Mouse (Mus musculus): Measurements from ENCODE around the gene Elmo1.

The Elmo1 gene

GRCm38 (mm10) chr13:20090133-20090710, at the start of gene Elmo1:
Elmo1 (plus strand) TSS chr13:20090596.
- no peak for DNase-seq (ENCODE audit: low spot score)

DNA sequence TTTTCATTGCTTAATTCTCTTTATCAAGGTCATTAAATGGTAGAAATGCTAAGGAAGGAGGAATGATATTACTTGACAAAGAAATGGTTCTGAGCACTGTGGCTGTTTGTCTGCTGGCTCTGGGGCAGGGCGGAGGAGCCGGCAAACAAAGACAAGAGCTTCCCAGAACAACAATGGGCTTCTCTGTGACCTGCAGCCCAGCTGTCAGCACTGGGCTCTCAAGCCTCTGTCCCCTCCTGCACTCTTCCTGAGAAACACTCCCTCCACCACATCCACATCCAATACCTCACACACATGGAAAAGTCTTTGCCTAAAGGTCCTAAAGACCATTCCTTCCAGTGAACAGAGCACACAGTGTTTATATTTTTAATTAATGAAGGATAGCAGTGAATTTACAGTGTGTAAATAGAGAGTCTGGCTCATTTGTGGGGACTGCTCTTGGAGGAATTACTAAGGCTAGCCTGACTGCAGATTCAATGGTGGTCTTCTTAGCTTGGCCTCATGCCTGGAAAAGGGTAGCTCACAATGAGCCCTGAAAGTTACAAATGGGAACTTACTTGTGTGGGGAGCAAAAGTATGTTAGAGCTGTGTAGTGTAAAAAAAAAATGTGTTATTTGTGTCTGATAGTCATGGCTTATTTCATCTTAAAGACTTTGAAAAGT, 49.1 kb upstream of the Elmo1 start:
- DNase-seq (ENCODE audit: low spot score): no peak

- DNase-seq (ENCODE audit: low spot score): no peak
Observed at GRCm38 (mm10) chr13:20042856-20043255, 47.5 kb upstream of the Elmo1 start.

DNA sequence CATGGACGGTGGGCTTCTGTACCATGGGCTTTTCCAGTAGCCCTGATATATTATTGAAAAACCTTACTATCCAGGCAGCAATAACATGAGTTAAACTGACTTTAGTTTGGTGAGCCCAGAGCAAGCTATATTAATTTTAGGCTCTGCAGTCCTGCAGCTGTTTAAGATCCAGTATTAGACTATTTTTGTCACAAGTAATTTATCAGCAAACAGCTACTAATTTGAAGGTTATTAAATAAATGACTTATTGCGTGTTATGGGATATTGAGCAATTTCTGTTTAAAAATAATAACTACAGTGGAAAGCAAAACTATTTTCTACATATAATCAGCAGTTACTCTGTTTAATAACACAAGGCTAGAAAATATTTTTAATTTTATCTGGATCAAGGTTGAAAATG, 45.0 kb upstream of the Elmo1 start:
- no peak for DNase-seq (ENCODE audit: low spot score)

GRCm38 (mm10) chr13:20045836-20046235, 44.6 kb upstream of the Elmo1 start:
- DNase-seq (ENCODE audit: low spot score): no peak

GRCm38 (mm10) chr13:20046406-20046805, 44.0 kb upstream of the Elmo1 start:
- DNase-seq (ENCODE audit: low spot score): no peak

DNA sequence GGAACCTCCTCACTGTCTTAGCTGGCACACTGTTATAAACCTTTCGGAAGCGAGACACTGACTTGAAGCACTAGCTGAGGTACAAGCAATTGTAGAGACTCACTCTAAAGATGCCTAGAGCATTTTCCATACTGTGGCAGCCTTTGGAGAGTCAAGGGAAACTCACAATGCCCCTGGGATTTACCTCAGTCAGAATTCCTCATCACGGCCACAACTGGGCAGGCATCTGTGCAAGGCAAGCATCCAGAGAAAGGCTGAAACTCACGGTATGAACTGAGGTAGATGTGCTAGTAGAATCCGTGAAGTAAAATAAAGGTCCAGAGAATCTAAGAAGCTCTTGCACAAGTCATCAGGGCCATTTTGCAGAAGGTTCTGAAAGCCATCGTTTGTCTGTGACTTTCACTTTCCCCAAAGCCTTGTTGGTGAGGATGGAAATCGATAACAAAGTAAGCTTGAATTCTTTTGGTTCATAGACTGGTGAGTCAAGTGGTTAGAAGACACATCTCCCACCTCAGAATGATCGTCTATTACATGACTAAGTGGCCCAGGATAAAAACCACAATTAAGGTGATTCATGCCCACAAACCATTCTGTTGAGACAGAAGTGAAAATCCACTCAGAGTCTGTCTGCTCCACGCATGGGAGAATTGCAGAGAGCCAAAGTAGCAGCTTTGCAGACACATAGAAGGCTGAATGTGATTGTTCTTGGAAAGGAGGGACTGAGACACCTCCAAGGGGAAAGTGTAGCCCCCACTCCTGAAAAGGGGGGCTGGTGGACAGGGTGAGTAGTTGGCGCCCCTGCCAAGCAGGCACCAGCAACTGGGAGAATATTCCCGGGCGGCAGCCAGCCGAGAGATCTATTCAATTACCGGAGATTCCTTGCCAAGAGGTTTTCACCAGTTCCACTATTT, 42.2 kb upstream of the Elmo1 start:
- DNase-seq (ENCODE audit: low spot score): no peak

- no peak for DNase-seq (ENCODE audit: low spot score)
Observed at GRCm38 (mm10) chr13:20048837-20049160, 41.6 kb upstream of the Elmo1 start.

DNA sequence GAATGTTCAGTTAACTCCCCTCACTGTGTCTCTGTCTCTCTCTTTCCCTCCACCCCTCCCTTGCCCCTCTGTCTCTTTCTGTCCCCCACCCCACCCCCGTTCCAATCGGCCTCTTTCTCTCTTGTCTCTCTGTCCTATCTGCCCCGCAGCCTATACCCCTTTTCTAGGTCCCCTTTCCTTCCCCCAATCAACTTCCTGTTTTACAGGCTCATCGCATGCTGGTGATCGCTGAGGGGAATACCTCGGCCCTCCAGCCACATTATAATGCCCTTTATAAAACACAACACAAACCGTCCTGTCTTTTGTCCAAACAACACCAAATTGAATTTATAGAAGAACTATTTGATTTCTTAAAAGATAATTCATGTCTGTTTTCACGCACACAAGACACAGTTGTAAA, 40.7 kb upstream of the Elmo1 start:
- DNase-seq (ENCODE audit: low spot score): no peak

- DNase-seq (ENCODE audit: low spot score): no peak
Observed at GRCm38 (mm10) chr13:20050149-20050548, 40.2 kb upstream of the Elmo1 start.

DNA sequence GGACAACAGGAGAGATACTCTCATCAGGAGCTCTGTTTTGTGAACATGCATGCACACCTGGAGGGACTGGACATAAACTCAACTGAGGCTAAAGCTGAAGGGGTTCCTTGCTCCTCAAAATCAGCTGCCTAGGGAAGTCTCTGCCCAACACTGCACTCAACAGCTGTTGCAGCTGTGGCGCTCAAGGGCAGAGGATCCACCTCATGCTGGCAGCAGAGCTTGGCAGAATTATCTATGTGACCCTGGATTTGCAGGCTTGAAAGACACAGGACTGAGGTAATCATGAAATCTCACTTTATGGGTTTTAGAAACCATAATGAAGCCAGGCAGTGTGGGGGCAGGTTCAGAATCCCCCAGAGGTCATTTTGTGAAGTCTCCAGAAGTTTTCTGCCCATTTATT, 32.5 kb upstream of the Elmo1 start:
- DNase-seq (ENCODE audit: low spot score): no peak

DNA sequence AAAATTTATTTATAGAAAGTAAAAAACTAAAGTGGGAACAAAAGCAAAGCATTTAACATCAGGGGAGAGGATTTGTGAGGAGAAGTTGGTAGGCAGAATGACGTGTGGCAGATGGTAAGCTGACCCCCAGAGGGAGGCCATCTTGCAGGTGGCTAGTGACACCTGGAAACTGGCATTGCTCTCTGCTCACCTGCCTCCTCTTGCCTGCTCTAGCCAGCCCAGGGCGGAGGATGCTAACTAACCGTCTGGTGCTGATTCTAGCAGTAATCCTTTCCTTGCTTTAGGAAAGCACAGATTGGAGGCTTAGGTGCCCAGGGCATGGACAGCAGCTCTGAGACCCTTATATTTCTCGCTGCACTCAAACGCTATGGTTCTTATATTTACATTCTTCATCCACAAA, 29.4 kb upstream of the Elmo1 start:
- DNase-seq (ENCODE audit: low spot score): no peak

DNA sequence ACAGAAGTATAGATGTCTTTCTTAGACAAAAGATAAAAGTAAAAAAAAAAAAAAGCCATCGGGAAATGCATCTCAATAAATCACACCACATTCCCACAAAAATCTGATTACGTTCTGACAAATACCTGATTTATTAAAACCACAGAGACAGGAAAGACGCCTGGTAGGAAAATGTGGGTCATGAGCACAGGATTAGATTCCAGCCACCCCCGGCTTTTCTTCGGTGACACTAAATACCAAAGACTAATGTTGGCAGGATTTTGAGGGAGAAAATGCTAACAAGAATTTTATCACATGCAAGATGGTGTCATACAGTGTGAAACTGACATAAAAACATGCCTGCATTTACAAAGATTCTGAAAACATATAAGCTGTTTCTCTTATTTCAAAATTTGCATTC, 27.1 kb upstream of the Elmo1 start:
- no peak for DNase-seq (ENCODE audit: low spot score)

DNA sequence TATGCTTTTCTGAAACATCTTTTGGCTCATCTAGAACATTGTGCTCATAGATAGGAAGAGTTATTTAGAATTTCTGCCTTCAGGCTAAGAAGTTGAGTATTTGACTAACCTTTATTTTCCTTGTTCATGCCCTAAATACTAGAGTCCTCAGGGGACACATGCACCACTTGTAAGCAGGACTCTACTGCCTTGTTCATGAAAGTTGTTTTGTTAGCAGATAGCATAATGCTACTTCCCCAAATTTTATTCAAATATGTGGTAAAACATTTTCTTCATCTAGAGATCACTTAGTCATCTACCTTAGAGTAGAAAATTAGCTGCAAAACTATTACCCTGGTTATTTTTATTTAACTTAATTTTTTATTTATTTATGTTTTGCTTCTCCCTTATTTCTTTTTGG, 18.4 kb upstream of the Elmo1 start:
- no peak for DNase-seq (ENCODE audit: low spot score)

GRCm38 (mm10) chr13:20072994-20073393, 17.4 kb upstream of the Elmo1 start:
- DNase-seq (ENCODE audit: low spot score): no peak

GRCm38 (mm10) chr13:20076521-20076920, 13.9 kb upstream of the Elmo1 start:
- DNase-seq (ENCODE audit: low spot score): no peak

DNA sequence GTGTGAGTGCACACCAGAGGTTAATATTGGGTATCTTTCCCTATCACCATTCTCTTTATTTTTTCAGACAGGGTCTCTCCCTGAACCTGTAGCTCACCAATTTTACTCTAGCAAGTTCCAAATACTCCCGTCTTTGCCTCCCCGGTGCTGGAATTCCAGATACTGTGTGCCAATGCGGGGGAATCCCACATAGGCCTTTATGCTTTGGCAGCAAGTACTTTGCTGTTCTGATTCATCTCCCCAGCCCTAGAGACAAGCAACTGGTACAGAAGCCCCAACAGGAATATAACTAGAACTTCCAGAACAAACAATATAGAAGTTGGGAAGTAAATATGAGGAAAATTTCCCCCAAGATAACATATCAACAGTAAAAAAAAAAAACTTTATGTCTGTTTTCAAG, 13.2 kb upstream of the Elmo1 start:
- no peak for DNase-seq (ENCODE audit: low spot score)

DNA sequence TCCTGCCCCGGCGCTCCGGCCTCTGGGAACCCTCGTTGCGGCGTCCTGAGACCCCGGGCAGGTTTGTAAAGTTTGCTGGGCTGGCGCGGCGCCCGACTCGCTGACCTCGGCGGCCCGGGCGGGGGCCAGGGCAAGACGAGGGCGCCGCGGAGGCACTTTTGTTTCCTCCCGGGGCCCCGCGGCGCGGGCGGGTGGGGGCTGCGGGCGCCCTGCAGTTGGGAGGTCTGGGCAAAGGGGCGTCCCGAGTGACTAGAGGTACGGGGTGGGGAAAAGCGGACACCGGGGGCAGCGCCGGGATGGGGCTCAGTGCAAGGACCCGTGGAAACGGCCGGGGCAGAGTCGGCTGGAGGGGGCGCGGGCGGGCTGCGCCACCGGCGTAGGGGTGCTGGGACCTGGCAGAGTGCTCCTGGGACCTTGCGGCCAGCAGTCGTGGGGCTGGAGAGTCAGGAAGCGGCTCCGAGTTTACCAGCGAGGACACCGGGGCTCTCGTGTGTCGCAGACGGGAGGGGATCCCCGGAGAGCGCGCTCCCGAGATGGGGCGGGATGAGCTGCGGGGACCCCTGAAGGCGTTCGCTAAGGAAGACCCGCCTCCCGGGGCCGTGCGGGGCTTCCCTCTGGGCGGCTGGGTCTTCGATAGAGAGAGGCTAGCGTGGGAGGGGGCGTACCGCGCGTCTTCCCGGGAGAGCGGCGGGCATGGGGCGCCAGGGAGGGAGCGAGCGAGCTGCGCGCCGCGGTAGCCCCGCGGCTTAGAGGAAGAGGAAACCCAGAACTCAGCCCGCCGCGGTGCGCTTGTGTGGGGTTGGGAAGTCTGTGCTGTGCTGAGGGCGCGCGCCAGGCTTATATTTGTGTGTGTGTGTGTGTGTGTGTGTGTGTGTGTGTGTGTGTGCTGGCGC, 561 bp downstream of the Elmo1 start:
- no peak for DNase-seq (ENCODE audit: low spot score)

DNA sequence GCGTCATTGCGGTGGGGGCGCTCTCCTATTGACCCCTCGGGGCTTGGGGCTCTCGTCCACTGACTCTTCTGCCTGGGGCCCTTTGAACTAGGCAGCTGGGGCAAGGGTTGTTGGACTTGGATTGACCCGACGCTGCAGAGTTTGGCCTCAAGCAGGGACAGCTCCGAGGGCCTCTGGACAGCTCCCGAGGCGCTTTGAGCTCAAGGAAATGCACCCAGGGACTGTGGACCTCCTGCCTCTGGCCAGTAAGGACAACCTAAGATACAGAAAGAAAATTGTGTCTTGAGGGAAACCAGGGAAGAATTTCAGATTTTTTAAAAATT, 1.2 kb downstream of the Elmo1 start:
- DNase-seq (ENCODE audit: low spot score): no peak

DNA sequence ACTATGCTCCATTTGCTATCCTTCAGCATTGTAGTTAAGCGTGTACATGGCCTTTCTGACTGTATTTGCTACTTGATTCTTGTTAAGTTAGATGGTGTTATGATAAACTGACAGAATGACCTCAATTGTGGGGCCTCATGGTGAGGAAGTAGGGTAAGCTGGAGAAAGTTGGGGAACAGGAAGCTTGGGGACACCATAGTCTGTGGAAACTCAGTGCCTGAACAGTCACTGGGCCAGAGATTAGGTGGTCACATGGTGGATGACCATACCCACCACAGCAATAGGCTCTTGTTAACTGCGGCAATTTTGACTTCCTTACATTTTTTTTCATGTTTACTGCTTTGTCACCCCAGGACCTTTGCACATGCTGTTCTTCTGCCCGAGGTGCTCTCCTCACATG, 1.9 kb downstream of the Elmo1 start:
- no peak for DNase-seq (ENCODE audit: low spot score)

GRCm38 (mm10) chr13:20093307-20094045, 3.1 kb downstream of the Elmo1 start:
- DNase-seq (ENCODE audit: low spot score): no peak

Data from c-Kit-positive CD71-positive TER-119-positive erythroid progenitor cells, embryonic 14.5 days (primary cell).